Mouse (Mus musculus) olfactory bulb, adult 2 months (tissue): ENCODE measurements around the gene Dennd5b. TPM values are rescaled to one million over a fixed set of nuclear protein-coding genes. Genes with fewer than 3 reads are reported as not detected.
"Not testable (repeated sequence)": the region's sequence is repeated elsewhere in the genome, so short reads cannot be mapped to it uniquely, and the experiment has no call there.

Source experiments
- H3K27ac ChIP-seq: fragments of 200-500 bp; 2 replicates; pipeline ENCODE4 v1.5.1; 2012; ENCODE audit warnings: low read depth, low read length; ENCODE audit not compliant: insufficient read depth
- H3K4me1 ChIP-seq: fragments of 200-500 bp; 2 replicates; pipeline ENCODE4 v1.6.1; 2012; ENCODE audit warnings: low read length; ENCODE audit not compliant: control insufficient read depth, insufficient read depth
- H3K4me3 ChIP-seq: fragments of 200-500 bp; 2 replicates; pipeline ENCODE4 v1.5.1; 2012; ENCODE audit warnings: mild to moderate bottlenecking, low read depth, low read length, moderate library complexity; ENCODE audit not compliant: insufficient read depth
- CTCF ChIP-seq: fragments of 200-500 bp; IDR thresholded peaks from 2 replicates; pipeline ENCODE4 v1.5.1; 2012; ENCODE audit warnings: low read depth, mild to moderate bottlenecking, low read length, moderate library complexity; ENCODE audit not compliant: insufficient read depth
- POLR2A ChIP-seq: fragments of 200-500 bp; IDR thresholded peaks from 2 replicates; pipeline ENCODE4 v1.6.1; 2012; ENCODE audit warnings: mild to moderate bottlenecking, low read depth, low read length, moderate library complexity; ENCODE audit not compliant: insufficient read depth
- WGBS: fragments of 180-500 bp; shearing (Covaris S2); methylation state at CpG from one replicate; pipeline ENCODE4 v1.1.7; 2018; 5-methylcytosine and 5-hydroxymethylcytosine counted together
- polyA plus RNA-seq: library from polyadenylated mRNA; stranded (reverse); fragments of >200 nt; gene quantifications from 2 replicates; pipeline ENCODE4 v1.2.4, GENCODE M21; 2012; ENCODE audit warnings: low replicate concordance; ENCODE audit not compliant: missing spikeins, insufficient read depth, insufficient read length

Gene Dennd5b
- polyA plus RNA-seq, 1 experiment = 30.8 TPM

- WGBS = 77% methylated on average over 5 of the region's 5 CpGs
- Histone ChIP-seq H3K4me1 (no peaks in the 10 kb centered on the region), H3K27ac (no peak overlapping the region), H3K4me3 (no peak overlapping the region)
- no peak for TF ChIP-seq POLR2A
- TF ChIP-seq CTCF = no peak
These were observed 107.0 kb downstream of the Dennd5b start for GRCm38 (mm10) chr6:148994327-148994999.

GRCm38 (mm10) chr6:148993117-148994077, 108.1 kb downstream of the Dennd5b start:
- no peak for TF ChIP-seq CTCF
- H3K27ac ChIP-seq = no peak overlapping the region
- WGBS = 26% methylated on average over 9 of the region's 9 CpGs
- H3K4me1 ChIP-seq = no peaks in the 10 kb centered on the region
- H3K4me3 ChIP-seq = no peak overlapping the region

GRCm38 (mm10) chr6:148992373-148993116, 108.9 kb downstream of the Dennd5b start:
- Histone ChIP-seq H3K27ac (no peak overlapping the region), H3K4me1 (no peaks in the 10 kb centered on the region), H3K4me3 (no peak overlapping the region)
- no peak for TF ChIP-seq CTCF
- TF ChIP-seq POLR2A = no peak
- 70% methylated on average over 4 of the region's 4 CpGs for WGBS

GRCm38 (mm10) chr6:148991660-148992372, 109.7 kb downstream of the Dennd5b start:
- no peak overlapping the region for H3K4me3 ChIP-seq
- no peaks in the 10 kb centered on the region for H3K4me1 ChIP-seq
- TF ChIP-seq POLR2A (no peak), CTCF (no peak)
- no peak overlapping the region for H3K27ac ChIP-seq
- 57% methylated on average over 6 of the region's 6 CpGs for WGBS

GRCm38 (mm10) chr6:148989792-148990491, 111.5 kb downstream of the Dennd5b start:
- 83% methylated on average over 3 of the region's 3 CpGs for WGBS
- H3K4me3 ChIP-seq, H3K27ac ChIP-seq, H3K4me1 ChIP-seq: not testable (repeated sequence)

GRCm38 (mm10) chr6:148986003-148986402, 115.5 kb downstream of the Dennd5b start:
- 90% methylated on average over 4 of the region's 4 CpGs for WGBS
- TF ChIP-seq POLR2A = no peak
- TF ChIP-seq CTCF = no peak
- H3K4me3 ChIP-seq = no peak overlapping the region
- peaks cover 3% of the 10 kb centered on the region; the same call in 1 of the 2 replicates for H3K4me1 ChIP-seq
- H3K27ac ChIP-seq = no peak overlapping the region

- Histone ChIP-seq H3K4me3 (no peak overlapping the region), H3K27ac (no peak overlapping the region), H3K4me1 (peaks cover 3% of the 10 kb centered on the region; the same call in 1 of the 2 replicates)
- TF ChIP-seq POLR2A (no peak), CTCF (no peak)
- WGBS = 77% methylated on average over 3 of the region's 3 CpGs
These were observed 121.0 kb downstream of the Dennd5b start for GRCm38 (mm10) chr6:148980495-148980894.

- TF ChIP-seq CTCF (no peak), POLR2A (no peak)
- WGBS = 91% methylated on average over 3 of the region's 3 CpGs
- no peak overlapping the region for H3K4me3 ChIP-seq
- H3K27ac ChIP-seq = no peak overlapping the region
- H3K4me1 ChIP-seq = peaks cover 8% of the 10 kb centered on the region
These were observed 126.4 kb downstream of the Dennd5b start for GRCm38 (mm10) chr6:148975096-148975495.
